Mouse (Mus musculus): ENCODE measurements around the gene Ninl.

Ninl gene

DNA sequence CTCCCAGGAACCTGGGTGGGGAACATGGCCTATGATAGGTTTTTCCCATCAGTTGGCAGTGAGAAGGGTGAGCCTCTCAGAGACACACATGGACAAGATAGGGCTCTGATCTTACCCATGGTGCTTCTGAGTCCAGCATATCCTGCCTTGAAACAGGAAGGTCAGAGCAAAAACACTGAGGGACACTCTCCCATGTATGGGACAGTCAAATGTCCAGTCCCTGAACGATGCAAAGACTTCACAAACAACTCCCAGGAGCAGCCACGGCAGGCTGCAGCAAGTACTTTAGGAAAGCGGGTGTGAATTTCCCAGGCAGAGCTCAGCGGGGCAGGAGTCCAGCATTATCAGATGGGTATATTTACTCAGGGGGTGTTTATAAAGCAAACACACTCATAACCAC is 43.9 kb downstream of the Ninl start:
- no peak for DNase-seq

GRCm38 (mm10) chr2:150991050-150991449 is 48.1 kb downstream of the Ninl start:
- no peak for DNase-seq

DNA sequence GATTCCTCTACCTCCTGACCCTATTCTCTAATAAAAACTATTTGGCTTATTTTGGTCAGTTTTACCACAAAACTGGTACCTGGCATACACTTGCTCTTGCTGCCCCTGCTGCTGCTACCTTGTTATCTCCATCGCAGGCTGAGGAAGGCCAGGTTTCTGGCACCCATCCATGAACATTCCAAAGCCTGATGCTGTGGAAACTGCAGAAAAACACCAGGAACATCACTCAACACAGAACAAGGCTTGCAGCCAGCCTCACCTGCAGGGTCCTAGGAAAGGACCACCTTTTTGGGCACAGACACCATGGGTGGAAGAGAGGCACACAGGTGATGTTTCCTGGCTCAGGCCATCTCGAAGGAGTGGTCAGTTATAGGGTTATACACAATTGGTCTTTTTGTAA is 48.7 kb downstream of the Ninl start:
- DNase-seq = no peak

DNA sequence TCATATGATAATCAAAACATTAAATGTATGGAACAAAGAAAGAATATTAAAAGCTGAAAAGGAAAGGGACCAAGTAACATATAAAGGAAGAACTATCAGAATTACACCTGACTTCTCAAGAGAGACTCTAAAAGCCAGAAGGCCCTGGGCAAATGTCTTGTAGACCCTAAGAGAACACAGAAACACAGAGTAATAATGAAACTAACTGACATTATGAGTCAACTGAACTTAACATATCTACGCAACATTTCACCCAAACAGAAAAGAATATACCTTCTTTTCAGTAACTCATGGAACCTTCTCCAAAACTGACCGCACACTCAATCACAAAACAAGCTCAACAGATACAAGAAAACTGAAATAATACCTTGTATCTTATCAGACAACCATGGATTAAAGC is 53.8 kb downstream of the Ninl start:
- no peak for DNase-seq

DNA sequence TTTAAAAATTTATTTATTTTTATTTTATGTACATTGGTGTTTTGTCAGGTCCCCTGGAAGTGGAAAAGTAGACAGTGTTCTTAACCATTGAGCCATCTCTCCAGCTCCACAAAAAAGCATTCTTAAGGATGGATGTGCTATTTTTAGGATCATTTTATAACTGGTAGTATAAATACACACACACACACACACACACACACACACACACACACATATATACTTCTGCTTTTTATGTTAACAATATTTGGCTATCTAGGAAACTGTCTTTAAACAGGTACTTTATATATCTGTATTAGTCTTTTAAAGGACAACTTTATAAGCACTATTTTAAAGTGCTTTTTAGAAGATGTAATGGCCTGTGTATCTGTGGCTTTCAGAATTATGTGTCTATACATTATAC is 57.1 kb downstream of the Ninl start:
- no peak for DNase-seq

GRCm38 (mm10) chr2:150981524-150981923 is 57.7 kb downstream of the Ninl start:
- no peak for DNase-seq

DNA sequence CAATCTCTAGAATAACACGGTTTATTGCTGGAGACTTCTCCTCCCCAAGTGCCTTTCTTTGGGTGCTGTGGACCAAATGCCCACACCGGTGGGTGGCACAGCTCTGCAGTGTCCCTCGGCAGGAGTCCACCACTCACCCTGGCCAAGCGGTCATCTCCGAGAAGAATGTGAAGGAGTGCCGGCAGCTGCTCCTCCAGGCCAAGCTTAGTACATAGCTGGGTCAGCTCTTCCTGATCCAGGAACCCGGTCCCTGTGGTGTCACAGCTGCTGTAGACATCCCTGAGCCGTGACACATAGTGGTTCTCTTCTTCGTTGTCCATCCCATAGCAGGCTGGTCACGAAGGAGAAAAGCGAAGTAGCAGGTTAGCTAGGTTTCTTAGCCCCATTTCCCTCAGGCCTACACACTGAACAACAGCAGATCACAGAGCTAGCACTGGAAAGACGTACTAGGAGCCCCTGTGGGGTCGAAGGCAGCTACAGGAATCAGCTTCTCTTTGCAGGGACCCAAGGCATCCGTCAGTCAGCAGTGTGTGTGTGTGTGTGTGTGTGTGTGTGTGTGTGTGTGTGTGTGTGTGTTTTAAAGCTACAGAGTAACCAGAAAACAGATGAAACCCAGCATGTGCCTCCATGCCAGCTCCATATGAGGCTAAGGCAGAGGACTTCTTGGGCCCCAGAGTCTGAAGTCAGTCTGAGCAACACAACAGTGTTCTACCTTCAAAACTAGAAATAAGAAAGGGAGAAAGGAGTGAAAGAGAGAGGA is 59.1 kb downstream of the Ninl start:
- no peak for DNase-seq

DNA sequence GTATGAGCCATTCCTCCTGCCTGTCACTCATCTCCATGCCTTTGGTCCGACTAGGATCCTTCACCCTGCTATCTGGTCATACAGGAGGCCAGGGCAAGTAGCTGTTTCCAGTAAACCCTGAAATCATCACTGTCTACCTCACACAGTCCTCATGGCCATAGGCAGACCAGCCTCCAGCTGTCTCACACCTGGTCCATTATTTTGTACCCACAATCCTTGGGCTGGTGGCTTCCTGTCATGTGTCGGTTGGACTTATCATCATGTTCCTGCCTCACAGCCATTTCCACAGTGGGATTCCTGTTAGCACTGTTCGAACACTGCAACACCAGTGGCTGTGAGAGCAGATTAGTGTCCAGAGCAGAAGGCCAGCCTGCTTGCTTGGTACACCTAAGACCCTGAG is 60.4 kb downstream of the Ninl start:
- DNase-seq = no peak

GRCm38 (mm10) chr2:150977676-150978075 is 61.5 kb downstream of the Ninl start:
- no peak for DNase-seq

DNA sequence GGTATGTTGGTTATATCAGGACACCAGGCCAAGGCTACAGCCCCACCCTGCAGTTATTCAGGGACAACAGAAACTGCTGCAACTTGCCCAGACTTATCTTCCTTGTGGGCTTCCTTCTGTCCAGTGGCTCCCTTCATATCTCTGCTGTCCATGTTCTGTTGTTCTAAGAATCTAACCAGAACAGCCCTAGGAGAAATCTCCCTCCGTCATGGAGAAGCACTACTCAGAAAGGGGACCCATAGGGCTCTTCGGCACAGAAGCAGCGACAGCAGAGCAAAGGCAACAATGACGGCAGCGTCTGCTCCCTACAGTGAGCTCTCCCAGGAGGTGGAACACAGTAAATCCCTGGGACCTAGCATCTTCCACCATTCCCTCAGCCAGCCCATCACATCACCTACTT is 62.3 kb downstream of the Ninl start:
- no peak for DNase-seq

DNA sequence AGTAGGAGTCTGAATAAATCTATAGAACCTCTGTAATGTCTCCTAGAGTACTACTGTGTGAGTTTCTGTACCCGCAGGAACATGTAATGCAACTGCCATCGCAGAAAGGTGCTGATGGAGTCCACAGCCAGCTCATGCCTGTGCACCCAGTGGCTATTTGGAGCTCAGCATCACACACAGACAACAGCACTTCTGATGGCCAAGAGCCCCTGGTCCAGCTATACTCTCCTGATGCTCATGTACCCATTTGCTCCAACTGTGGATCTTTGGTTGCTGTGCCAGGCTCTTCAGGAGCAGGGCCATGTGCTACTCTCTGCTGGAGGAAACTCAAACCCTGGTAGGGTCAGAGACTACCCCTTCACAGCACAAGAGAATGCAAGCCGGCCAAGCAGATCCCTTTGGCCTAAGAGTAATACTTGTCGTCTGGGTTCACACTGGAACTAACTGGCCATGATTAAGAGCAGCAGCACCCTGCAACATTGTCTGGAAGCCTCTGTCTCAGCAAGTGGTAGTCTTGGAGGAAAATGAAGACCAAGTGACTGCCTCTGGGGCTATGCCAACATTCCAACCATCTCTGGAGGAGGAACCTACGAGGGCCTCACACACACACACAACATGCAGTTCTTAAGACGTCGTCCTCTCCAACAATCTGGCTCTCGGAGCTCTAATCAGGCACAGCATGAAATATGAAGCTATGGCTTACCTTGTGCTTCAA is 65.6 kb downstream of the Ninl start:
- no peak for DNase-seq

DNA sequence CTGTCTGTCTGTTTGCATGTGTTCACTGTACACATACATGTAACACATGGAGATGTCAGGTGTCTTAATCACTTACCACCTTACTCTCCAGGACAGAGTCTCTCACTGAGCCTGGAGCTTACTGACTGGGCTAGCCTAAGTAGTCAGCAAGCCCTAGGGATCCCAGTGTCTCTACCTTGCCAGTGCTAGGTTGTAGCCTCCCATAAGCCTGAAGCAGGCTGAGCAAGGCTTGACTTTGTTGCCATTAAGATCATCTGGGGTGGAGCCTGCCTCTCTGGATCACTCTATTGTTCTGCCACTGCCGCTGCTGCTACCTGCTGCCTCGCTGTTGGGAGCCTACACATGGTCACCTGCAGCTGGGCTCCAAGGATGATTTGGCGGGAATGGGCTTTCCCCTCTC is 66.5 kb downstream of the Ninl start:
- no peak for DNase-seq

DNA sequence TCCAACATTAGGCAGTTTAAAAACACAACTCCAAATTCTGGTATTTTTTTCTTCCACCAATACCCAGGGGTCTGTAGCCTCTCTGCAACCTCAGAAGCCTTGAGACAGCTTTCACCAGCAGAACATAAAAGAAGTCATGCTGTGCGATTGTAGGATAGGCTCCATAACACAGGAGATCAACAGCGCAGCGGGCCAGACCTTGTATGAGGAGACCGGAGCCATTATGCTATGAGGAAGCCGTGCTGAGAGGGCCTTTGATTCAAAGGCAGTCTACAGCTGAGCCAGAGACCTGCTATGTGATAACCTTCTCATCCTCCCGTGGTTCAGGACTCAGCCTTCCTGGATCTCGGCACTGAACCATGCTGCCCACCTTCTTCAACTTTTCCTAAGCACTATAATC is 67.3 kb downstream of the Ninl start:
- no peak for DNase-seq

DNA sequence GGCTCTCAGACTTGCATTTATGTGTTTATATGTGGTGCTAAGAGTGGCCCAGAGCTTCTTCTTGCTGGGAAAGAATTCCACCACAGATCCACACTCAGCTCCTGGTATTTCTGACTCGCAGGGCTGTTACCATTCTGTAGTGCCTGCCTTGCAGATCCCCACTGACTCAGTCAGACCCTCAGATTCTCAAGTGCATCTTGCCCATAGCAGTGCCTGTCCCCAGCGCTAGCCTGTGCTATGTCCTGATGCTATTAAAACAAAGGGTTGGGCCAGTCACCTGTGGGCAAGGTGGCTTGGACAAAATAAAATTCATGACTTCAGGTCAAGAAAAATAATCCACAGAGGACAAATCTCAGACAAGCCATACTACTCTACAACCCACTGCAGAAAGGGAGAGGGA is 70.0 kb downstream of the Ninl start:
- DNase-seq = no peak

DNA sequence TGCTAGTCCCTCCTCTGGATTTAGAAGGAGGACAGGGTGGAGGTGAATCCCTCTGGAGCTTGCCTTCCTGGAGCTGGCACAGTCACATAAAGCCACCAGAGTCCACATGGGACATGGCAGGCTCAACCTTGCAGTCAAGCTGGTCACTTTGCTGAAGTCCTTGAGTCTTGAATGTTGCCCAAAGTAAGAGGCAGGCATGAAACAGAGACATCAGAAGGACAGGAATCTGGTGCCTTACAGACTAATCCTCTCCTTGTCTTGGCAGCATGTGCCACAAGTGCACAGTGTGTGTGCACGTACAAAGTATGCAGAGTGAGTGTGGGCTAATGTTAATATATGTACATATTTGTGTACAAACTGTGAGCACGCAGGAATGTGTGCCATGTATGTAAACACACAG is 71.7 kb downstream of the Ninl start:
- DNase-seq = no peak

DNA sequence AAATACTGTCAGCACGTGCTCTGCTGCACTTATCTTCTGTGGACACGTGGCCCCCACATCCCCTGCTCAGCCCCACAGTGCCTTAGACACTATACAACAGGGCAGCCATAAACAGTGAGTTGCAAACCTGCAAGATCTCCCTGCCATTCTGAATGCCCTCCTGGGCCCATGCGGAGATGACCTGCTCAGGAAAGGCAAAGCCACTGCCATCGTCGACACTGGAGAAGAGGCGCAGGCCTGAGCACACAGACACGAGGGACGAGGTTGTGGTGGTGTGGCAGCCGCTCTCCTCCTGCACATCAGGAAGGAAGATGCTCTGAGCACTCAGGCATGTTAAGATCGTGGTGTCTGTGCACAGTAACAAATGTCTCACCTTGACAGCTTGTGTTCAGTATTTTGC is 73.2 kb downstream of the Ninl start:
- no peak for DNase-seq

- DNase-seq = no peak
These were observed 74.5 kb downstream of the Ninl start for GRCm38 (mm10) chr2:150964641-150965040.

DNA sequence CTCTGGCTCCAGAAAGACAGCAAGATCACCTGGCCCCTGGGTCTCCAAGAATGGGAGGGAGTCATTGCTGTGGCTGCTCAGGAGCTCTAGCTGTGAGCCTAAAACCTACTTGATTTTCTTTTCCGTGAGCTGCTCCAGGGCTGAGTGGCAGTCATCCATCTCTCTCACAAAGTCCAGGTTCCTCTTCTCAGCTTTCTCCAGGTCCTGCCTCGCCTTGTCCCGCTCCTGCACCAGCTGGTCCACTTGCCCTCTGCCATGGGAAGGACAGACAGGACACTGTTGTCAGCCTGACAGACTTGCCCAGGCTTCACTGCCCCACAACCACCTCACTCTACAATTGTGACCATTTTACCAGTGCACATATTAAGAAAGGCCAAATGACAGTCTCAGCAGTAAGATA is 75.9 kb downstream of the Ninl start:
- no peak for DNase-seq

DNA sequence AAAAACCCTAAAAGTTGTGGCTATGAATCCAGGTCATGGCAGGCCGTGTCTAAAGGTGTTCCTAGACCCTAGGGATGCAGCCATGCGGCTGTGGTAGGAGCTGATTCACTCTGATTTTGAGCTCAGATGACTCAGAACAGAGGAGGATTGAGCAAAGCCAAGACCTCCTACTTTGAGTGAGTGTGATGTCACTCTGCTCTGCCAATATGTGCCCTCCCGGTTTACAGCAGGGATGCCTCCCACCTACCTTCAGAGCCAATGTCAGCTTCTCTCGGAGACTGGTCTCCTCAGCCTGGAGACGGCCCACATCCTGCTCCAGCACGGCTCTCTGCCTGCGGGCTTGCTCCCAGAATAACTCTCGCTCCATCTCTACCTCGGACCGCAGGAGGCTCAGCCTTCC is 79.7 kb downstream of the Ninl start:
- DNase-seq = peak; percentile 62

DNA sequence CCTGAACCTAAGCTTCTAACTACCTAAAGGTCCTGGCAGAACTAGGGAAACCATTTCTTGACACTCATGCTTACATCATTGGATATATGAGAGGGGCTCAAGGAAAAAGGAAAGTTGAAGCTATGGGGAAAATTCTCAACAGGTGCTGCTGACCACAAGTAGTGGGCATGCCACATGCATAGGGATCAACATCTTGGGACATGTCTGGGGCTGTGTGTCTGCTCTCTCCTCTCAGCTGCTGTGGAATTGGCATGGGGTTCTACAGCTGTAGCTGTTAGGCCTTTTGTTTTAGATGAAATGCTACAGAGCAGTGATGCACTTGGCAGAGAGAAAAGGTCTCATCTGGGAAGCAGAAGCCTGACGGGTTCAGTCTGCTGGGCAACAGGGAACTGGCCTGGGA is 83.3 kb downstream of the Ninl start:
- no peak for DNase-seq

GRCm38 (mm10) chr2:150951201-150951600 is 88.0 kb downstream of the Ninl start:
- DNase-seq = no peak

DNA sequence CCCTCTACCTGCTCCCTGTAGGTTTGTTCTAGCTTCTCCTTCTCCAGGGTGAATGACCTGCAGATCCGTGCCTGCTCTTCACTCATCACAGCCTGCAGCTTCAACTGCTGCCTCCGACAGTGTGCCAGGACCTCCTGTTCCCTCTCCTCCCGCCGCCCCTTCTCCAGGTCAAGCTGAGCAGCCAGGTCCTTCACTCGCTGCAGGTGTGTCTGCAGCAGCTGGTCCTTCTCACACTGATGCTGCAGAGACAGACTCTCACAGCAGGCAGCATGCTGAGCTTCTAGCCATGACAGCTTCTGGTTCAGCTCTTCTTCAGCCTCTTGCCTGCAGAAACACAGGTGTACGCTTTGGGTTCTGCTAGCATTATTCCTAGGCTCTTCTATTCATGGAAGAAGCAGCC is 89.1 kb downstream of the Ninl start:
- DNase-seq = no peak

DNA sequence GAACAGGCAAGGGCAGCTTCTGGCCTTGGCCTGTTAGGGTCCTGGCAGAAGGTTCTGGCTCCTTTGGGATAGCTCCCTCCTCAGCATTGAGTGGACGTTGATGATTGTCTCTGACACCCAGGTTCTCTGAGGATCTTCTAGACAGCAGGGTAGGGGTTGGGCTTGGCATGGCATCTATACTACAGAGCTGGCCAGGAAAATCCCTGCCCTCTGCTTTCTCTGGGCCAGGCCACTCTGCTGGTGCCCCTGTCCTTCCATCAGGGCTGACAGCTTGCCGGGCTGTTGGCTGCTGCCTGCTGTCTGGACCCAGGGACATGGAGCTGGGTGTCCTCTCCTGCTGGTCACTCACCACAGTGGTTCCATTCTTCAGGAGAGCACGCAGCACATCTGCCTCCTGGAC is 89.5 kb downstream of the Ninl start:
- DNase-seq = no peak

- DNase-seq = no peak
These were observed 90.4 kb downstream of the Ninl start for GRCm38 (mm10) chr2:150948786-150949185.
